Mouse (Mus musculus) midbrain, embryonic 12.5 days (tissue): ENCODE data around the gene Ubap1l. TPM values are rescaled to one million over a fixed set of nuclear protein-coding genes. Genes with fewer than 3 reads are reported as not detected.

Experiments used
- ATAC-seq: fragments of 200-750 bp; cut with Nextera tagmentation; 2 replicates; pipeline ENCODE4 v1.8.0; 2017; ENCODE audit warnings: low read depth, moderate TSS enrichment, moderate library complexity; ENCODE audit not compliant: low FRiP score
- H3K27ac ChIP-seq: fragments of 300-500 bp; sonication (generic); replicated peaks from 2 replicates; pipeline ENCODE4 v1.5.1; 2016; ENCODE audit warnings: mild to moderate bottlenecking
- H3K27me3 ChIP-seq: fragments of 300-500 bp; sonication (generic); 2 replicates; pipeline ENCODE4 v1.6.1; 2016; ENCODE audit warnings: mild to moderate bottlenecking
- H3K36me3 ChIP-seq: fragments of 300-500 bp; sonication (generic); 2 replicates; pipeline ENCODE4 v1.6.1; 2016
- H3K4me1 ChIP-seq: fragments of 300-500 bp; sonication (generic); 2 replicates; pipeline ENCODE4 v1.6.1; 2016
- H3K4me2 ChIP-seq: fragments of 300-500 bp; sonication (generic); replicated peaks from 2 replicates; pipeline ENCODE4 v1.6.1; 2016; ENCODE audit warnings: mild to moderate bottlenecking, moderate library complexity
- H3K4me3 ChIP-seq: fragments of 300-500 bp; sonication (generic); 2 replicates; pipeline ENCODE4 v1.5.1; 2016; ENCODE audit warnings: mild to moderate bottlenecking
- H3K9ac ChIP-seq: fragments of 300-500 bp; sonication (generic); replicated peaks from 2 replicates; pipeline ENCODE4 v1.6.1; 2016; ENCODE audit warnings: mild to moderate bottlenecking, moderate library complexity
- H3K9me3 ChIP-seq: fragments of 300-500 bp; sonication (generic); 2 replicates; pipeline ENCODE4 v1.6.1; 2016; ENCODE audit warnings: mild to moderate bottlenecking
- WGBS: fragments of 180-500 bp; shearing (Covaris S2); methylation state at CpG from one replicate; pipeline ENCODE4 v1.1.7; 2016; 5-methylcytosine and 5-hydroxymethylcytosine counted together
- polyA plus RNA-seq: library from polyadenylated mRNA; unstranded; fragments of >200 nt; fragmentation: Nextera tagmentation; extraction: Ambion mirVana; gene quantifications from 2 replicates; pipeline ENCODE4 v1.2.1, GENCODE M21; 2016

Gene Ubap1l
- polyA plus RNA-seq, 1 experiment from 2014 or later, result 0.65 TPM

DNA sequence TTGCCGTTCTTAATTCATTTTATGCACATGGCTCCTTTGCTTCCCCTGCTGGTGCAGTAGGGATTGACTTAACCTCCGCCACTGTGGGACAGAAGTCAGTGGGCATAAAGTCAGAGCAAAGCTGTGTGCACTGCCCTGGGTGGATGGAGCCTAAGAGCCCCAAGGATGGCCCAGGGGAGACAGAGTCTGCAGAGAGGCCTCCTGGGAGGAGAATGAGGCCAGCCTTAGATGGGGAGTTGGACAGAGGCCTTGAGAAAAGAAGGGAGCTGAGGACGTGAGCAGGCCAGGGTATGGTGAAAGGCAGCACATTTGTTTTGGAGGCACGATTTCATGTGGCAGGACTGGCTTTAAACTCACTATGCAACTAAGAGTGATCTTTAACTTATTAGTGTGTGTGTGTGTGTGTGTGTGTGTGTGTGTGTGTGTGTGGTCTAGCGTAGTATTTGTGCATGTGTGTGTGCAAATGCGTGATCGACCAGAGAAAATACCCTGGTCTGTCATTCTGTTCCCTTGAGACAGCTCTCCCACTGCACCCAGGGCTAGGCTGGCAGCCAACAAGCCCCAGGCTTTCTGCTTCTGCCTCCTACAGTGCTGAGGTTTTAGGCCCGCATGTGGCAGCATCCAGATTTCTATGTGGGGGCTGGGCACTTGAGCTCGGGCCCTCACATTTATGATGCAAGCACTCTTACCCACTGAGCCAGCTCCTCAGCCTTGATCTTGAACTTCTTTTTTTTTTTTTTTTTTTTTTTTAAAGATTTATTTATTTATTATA, 14.5 kb downstream of the Ubap1l start:
- H3K9ac ChIP-seq, result no peak overlapping the region
- no peak overlapping the region for H3K27ac ChIP-seq
- H3K36me3 ChIP-seq, result peaks cover 9% of the 10 kb centered on the region; the same call in 1 of the 2 replicates
- no peaks in the 10 kb centered on the region for H3K9me3 ChIP-seq
- H3K27me3 ChIP-seq, result no peaks in the 10 kb centered on the region
- ATAC-seq, result no peak
- 89% methylated on average over 9 of the region's 9 CpGs for WGBS
- no peak overlapping the region for H3K4me3 ChIP-seq
- no peaks in the 10 kb centered on the region for H3K4me1 ChIP-seq
- H3K4me2 ChIP-seq, result no peak overlapping the region

GRCm38 (mm10) chr9:65381017-65381590, 20.3 kb downstream of the Ubap1l start:
- H3K4me3 ChIP-seq, result no peak overlapping the region
- 77% methylated on average over 4 of the region's 4 CpGs for WGBS
- H3K27ac ChIP-seq, result no peak overlapping the region
- H3K9me3 ChIP-seq, result no peaks in the 10 kb centered on the region
- H3K4me1 ChIP-seq, result no peaks in the 10 kb centered on the region
- peaks cover 8% of the 10 kb centered on the region; the same call in 1 of the 2 replicates for H3K36me3 ChIP-seq
- no peak overlapping the region for H3K4me2 ChIP-seq
- H3K9ac ChIP-seq, result no peak overlapping the region
- no peaks in the 10 kb centered on the region for H3K27me3 ChIP-seq
- no peak for ATAC-seq

GRCm38 (mm10) chr9:65382031-65382750, 21.4 kb downstream of the Ubap1l start:
- H3K9me3 ChIP-seq, result no peaks in the 10 kb centered on the region
- no peak overlapping the region for H3K4me3 ChIP-seq
- WGBS, result 72% methylated on average over 6 of the region's 6 CpGs
- H3K4me2 ChIP-seq, result no peak overlapping the region
- no peak overlapping the region for H3K9ac ChIP-seq
- no peaks in the 10 kb centered on the region for H3K36me3 ChIP-seq
- no peak overlapping the region for H3K27ac ChIP-seq
- peaks cover 6% of the 10 kb centered on the region; the same call in 1 of the 2 replicates for H3K4me1 ChIP-seq
- no peak for ATAC-seq
- 0 out of 2 replicates have a peak, but pooled peaks cover under 1% of the 10 kb centered on the region for H3K27me3 ChIP-seq

DNA sequence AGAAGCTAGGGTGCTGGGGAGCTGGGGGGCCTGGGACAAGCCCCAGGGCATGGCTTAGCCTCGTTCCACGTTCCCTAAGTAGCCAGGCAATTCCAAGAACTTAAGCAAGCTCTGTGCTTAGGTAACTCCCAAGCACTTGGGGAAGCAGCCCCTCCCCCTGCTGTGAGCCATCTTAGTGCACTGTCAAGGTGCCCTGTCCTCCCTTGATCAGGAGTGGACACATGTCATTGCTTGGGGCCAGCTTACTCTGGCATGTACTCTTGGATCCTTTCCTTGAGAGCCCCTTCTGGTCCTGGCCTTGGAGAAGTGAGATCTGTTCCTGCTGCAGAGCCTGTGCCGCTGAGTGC, 21.9 kb downstream of the Ubap1l start:
- H3K9me3 ChIP-seq, result no peaks in the 10 kb centered on the region
- WGBS, result 62% methylated on average over 3 of the region's 3 CpGs
- H3K27me3 ChIP-seq, result peaks cover 4% of the 10 kb centered on the region; the same call in 1 of the 2 replicates
- no peak for ATAC-seq
- no peaks in the 10 kb centered on the region for H3K36me3 ChIP-seq
- no peak overlapping the region for H3K4me3 ChIP-seq
- H3K4me2 ChIP-seq, result no peak overlapping the region
- H3K9ac ChIP-seq, result no peak overlapping the region
- no peak overlapping the region for H3K27ac ChIP-seq
- H3K4me1 ChIP-seq, result peaks cover 6% of the 10 kb centered on the region; the same call in 1 of the 2 replicates

DNA sequence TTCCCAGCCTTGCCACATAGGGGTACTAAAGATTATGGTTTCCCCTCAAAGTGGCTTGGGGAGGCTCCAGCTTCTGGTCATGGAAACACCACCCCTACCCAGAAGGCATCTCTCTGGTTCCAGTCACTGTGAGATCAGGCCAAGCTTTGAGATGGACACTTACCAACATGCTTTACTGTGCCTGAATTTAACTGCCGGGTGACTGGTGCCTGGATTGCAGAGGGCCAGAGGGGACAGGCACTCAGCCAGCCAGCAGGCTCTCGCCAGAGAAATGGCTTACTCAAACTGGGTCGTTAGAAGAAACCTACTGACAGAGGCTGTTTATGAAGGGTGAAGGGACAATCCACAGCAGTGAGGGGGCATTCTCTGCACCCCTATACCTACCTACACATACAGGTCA, 23.4 kb downstream of the Ubap1l start:
- Histone ChIP-seq H3K27me3 (peaks cover 10% of the 10 kb centered on the region), H3K4me2 (no peak overlapping the region), H3K4me3 (no peak overlapping the region), H3K9ac (no peak overlapping the region), H3K9me3 (no peaks in the 10 kb centered on the region), H3K4me1 (peaks cover 6% of the 10 kb centered on the region; the same call in 1 of the 2 replicates), H3K36me3 (no peaks in the 10 kb centered on the region), H3K27ac (no peak overlapping the region)
- WGBS, result 73% methylated on average over 3 of the region's 3 CpGs
- no peak for ATAC-seq

GRCm38 (mm10) chr9:65386373-65387140, 25.7 kb downstream of the Ubap1l start:
- Histone ChIP-seq H3K36me3 (no peaks in the 10 kb centered on the region), H3K4me2 (no peak overlapping the region), H3K27me3 (peaks cover 33% of the 10 kb centered on the region), H3K9me3 (no peaks in the 10 kb centered on the region), H3K4me1 (peaks cover 14% of the 10 kb centered on the region), H3K4me3 (no peak overlapping the region), H3K27ac (no peak overlapping the region), H3K9ac (no peak overlapping the region)
- 39% methylated on average over 8 of the region's 8 CpGs for WGBS
- ATAC-seq, result no peak

- no peaks in the 10 kb centered on the region for H3K9me3 ChIP-seq
- H3K9ac ChIP-seq, result no peak overlapping the region
- peak overlapping the region; percentile 42 for H3K4me3 ChIP-seq
- WGBS, result 19% methylated on average over 95 of the region's 96 CpGs
- peak overlapping the region; percentile 46 for H3K4me2 ChIP-seq
- no peak for ATAC-seq
- H3K36me3 ChIP-seq, result no peaks in the 10 kb centered on the region
- H3K4me1 ChIP-seq, result peaks cover 14% of the 10 kb centered on the region
- no peak overlapping the region for H3K27ac ChIP-seq
- peaks cover 55% of the 10 kb centered on the region for H3K27me3 ChIP-seq
These were observed 30.1 kb downstream of the Ubap1l start for GRCm38 (mm10) chr9:65390752-65391612.

DNA sequence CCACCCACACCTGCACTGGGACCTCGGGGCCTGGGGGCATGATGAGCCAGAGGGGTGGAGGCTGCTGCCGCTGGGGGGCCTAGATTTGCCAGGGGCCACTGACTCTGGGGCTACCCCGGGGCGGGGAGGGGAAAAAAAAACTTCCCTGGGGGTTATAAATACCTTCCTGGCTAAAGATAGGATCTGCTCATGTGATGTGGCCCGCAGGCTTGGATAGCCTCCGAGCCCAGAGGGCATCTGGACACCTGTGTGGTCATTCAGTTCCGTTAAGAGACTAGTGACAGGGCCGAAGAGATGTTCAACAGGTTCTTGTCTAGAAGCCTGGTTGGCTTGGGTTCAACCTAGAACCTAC, 30.7 kb downstream of the Ubap1l start, which contains the start of gene Kbtbd13:
Kbtbd13 (minus strand) TSS at position 40 of the 352 bp plus-strand sequence.
- no peaks in the 10 kb centered on the region for H3K36me3 ChIP-seq
- 45% methylated on average over 7 of the region's 8 CpGs for WGBS
- H3K27me3 ChIP-seq, result peaks cover 55% of the 10 kb centered on the region
- no peak within 1 kb of the TSS for H3K27ac ChIP-seq
- H3K4me3 ChIP-seq, result peak within 1 kb of the TSS; percentile 42
- no peak for ATAC-seq
- no peak within 1 kb of the TSS for H3K9ac ChIP-seq
- H3K9me3 ChIP-seq, result no peaks in the 10 kb centered on the region
- H3K4me2 ChIP-seq, result peak within 1 kb of the TSS; percentile 46
- H3K4me1 ChIP-seq, result peaks cover 9% of the 10 kb centered on the region

GRCm38 (mm10) chr9:65392638-65393364, 32.0 kb downstream of the Ubap1l start:
- Histone ChIP-seq H3K9me3 (no peaks in the 10 kb centered on the region), H3K4me2 (no peak overlapping the region), H3K27me3 (peaks cover 50% of the 10 kb centered on the region), H3K4me3 (no peak overlapping the region), H3K4me1 (peaks cover 8% of the 10 kb centered on the region), H3K27ac (no peak overlapping the region), H3K36me3 (no peaks in the 10 kb centered on the region), H3K9ac (no peak overlapping the region)
- ATAC-seq, result no peak
- 28% methylated on average over 6 of the region's 6 CpGs for WGBS

- Histone ChIP-seq H3K9ac (no peak overlapping the region), H3K4me3 (no peak overlapping the region), H3K4me2 (no peak overlapping the region), H3K4me1 (peaks cover 15% of the 10 kb centered on the region), H3K9me3 (no peaks in the 10 kb centered on the region), H3K27ac (no peak overlapping the region), H3K27me3 (peaks cover 50% of the 10 kb centered on the region), H3K36me3 (no peaks in the 10 kb centered on the region)
- 46% methylated on average over 2 of the region's 2 CpGs for WGBS
- ATAC-seq, result no peak
These were observed 32.8 kb downstream of the Ubap1l start for GRCm38 (mm10) chr9:65393606-65394005.
